Mouse (Mus musculus) heart, embryonic 16.5 days (tissue): Measurements from ENCODE around the gene Dcdc2a. TPM values are rescaled to one million over a fixed set of nuclear protein-coding genes. Genes with fewer than 3 reads are reported as not detected.

Experiments used
- ATAC-seq: fragments of 200-750 bp; cut with Nextera tagmentation; replicated peaks from 2 replicates; pipeline ENCODE4 v1.8.0; 2017; ENCODE audit warnings: moderate number of reproducible peaks; ENCODE audit not compliant: insufficient read depth, low FRiP score; ENCODE audit errors: extremely low read depth
- H3K27ac ChIP-seq: fragments of 300-500 bp; sonication (generic); 2 replicates; pipeline ENCODE4 v1.5.1; 2014; ENCODE audit warnings: mild to moderate bottlenecking, low read length, control low read depth, moderate library complexity
- H3K27me3 ChIP-seq: fragments of 300-500 bp; sonication (generic); 2 replicates; pipeline ENCODE4 v1.6.1; 2014; ENCODE audit warnings: low read length, mixed read lengths; ENCODE audit not compliant: control insufficient read depth, insufficient read depth
- H3K36me3 ChIP-seq: fragments of 300-500 bp; sonication (generic); 2 replicates; pipeline ENCODE4 v1.6.1; 2014; ENCODE audit not compliant: control insufficient read depth, insufficient read depth
- H3K4me1 ChIP-seq: fragments of 300-500 bp; sonication (generic); 2 replicates; pipeline ENCODE4 v1.6.1; 2014; ENCODE audit warnings: low read length, mixed read lengths; ENCODE audit not compliant: control insufficient read depth, insufficient read depth
- H3K4me2 ChIP-seq: fragments of 300-500 bp; sonication (generic); 2 replicates; pipeline ENCODE4 v1.6.1; 2014; ENCODE audit warnings: low read depth, mild to moderate bottlenecking, control low read depth, low read length
- H3K4me3 ChIP-seq: fragments of 300-500 bp; sonication (generic); 2 replicates; pipeline ENCODE4 v1.5.1; 2014; ENCODE audit warnings: mild to moderate bottlenecking, control low read depth, low read length
- H3K9ac ChIP-seq: fragments of 300-500 bp; sonication (generic); 2 replicates; pipeline ENCODE4 v1.6.1; 2014; ENCODE audit warnings: low read length, control low read depth
- H3K9me3 ChIP-seq: fragments of 300-500 bp; sonication (generic); replicated peaks from 2 replicates; pipeline ENCODE4 v1.6.1; 2016; ENCODE audit warnings: low read length; ENCODE audit not compliant: control insufficient read depth
- WGBS: fragments of 180-500 bp; shearing (Covaris S2); extraction: QIAGEN DNeasy Blood & Tissue Kit; methylation state at CpG from one replicate; pipeline ENCODE4 v1.1.7; 2014; 5-methylcytosine and 5-hydroxymethylcytosine counted together
- polyA plus RNA-seq: library from polyadenylated mRNA; unstranded; fragments of >200 nt; fragmentation: Nextera tagmentation; extraction: Ambion mirVana; gene quantifications from 2 replicates; pipeline ENCODE4 v1.2.1, GENCODE M21; 2015

Dcdc2a gene
- polyA plus RNA-seq, 1 experiment from 2014 or later, result 1.0 TPM

DNA sequence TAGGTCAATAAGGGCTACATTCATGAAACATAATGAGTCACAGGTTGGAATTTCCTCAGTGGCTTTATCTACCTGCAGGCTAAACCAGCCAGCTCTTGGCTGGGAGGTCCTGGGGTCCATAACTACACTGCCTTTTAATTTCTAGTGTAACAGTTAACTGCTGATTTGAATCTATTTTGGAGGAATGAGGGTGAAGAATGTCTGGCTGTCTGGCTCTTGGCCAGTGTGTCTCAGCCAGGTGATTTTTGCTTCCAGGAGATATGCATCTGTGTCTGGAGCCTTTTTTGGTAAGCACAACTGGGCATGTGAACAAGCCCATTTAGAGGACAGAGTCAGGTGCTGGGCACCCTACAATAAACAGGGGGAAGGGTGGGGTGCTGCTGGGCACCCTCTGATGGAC, 49.9 kb downstream of the Dcdc2a start:
- Histone ChIP-seq H3K9me3 (no peaks in the 10 kb centered on the region), H3K9ac (no peak overlapping the region), H3K27me3 (no peaks in the 10 kb centered on the region), H3K4me3 (no peak overlapping the region), H3K36me3 (no peaks in the 10 kb centered on the region), H3K4me1 (peaks cover 3% of the 10 kb centered on the region; the same call in 1 of the 2 replicates), H3K27ac (no peak overlapping the region), H3K4me2 (no peak overlapping the region)
- ATAC-seq, result no peak

GRCm38 (mm10) chr13:25106740-25107139, 50.9 kb downstream of the Dcdc2a start:
- H3K4me2 ChIP-seq, result no peak overlapping the region
- no peak overlapping the region for H3K4me3 ChIP-seq
- WGBS, result 35% methylated on average over 5 of the region's 5 CpGs
- H3K36me3 ChIP-seq, result no peaks in the 10 kb centered on the region
- ATAC-seq, result peak; percentile 58; the same call in 1 of the 2 replicates
- no peak overlapping the region for H3K27ac ChIP-seq
- H3K9ac ChIP-seq, result no peak overlapping the region
- H3K27me3 ChIP-seq, result no peaks in the 10 kb centered on the region
- no peaks in the 10 kb centered on the region for H3K9me3 ChIP-seq
- H3K4me1 ChIP-seq, result peaks cover 3% of the 10 kb centered on the region; the same call in 1 of the 2 replicates

GRCm38 (mm10) chr13:25108353-25108752, 52.5 kb downstream of the Dcdc2a start:
- Histone ChIP-seq H3K4me2 (no peak overlapping the region), H3K4me1 (peaks cover 3% of the 10 kb centered on the region; the same call in 1 of the 2 replicates), H3K4me3 (no peak overlapping the region), H3K27me3 (no peaks in the 10 kb centered on the region), H3K9ac (no peak overlapping the region), H3K27ac (no peak overlapping the region), H3K9me3 (no peaks in the 10 kb centered on the region), H3K36me3 (no peaks in the 10 kb centered on the region)
- no peak for ATAC-seq
- WGBS, result 65% methylated on average over 3 of the region's 3 CpGs

GRCm38 (mm10) chr13:25110592-25111095, 54.8 kb downstream of the Dcdc2a start:
- 66% methylated on average over 5 of the region's 5 CpGs for WGBS
- no peak for ATAC-seq

GRCm38 (mm10) chr13:25115429-25115881, 59.7 kb downstream of the Dcdc2a start:
- H3K27ac ChIP-seq, result no peak overlapping the region
- peak overlapping the region; percentile 54 for H3K4me3 ChIP-seq
- H3K27me3 ChIP-seq, result peaks cover 3% of the 10 kb centered on the region; the same call in 1 of the 2 replicates
- peak overlapping the region; percentile 90 for H3K4me2 ChIP-seq
- no peaks in the 10 kb centered on the region for H3K4me1 ChIP-seq
- H3K36me3 ChIP-seq, result no peaks in the 10 kb centered on the region
- peak; percentile 78 for ATAC-seq
- 23% methylated on average over 12 of the region's 12 CpGs for WGBS
- H3K9ac ChIP-seq, result peak overlapping the region; percentile 69
- H3K9me3 ChIP-seq, result no peaks in the 10 kb centered on the region

More at GRCm38 (mm10) chr13:25110592-25111095, 54.8 kb downstream of the Dcdc2a start:
- Histone ChIP-seq H3K27ac (no peak overlapping the region), H3K4me2 (no peak overlapping the region), H3K27me3 (no peaks in the 10 kb centered on the region), H3K4me3 (no peak overlapping the region), H3K36me3 (no peaks in the 10 kb centered on the region), H3K4me1 (peaks cover 3% of the 10 kb centered on the region; the same call in 1 of the 2 replicates), H3K9ac (no peak overlapping the region), H3K9me3 (no peaks in the 10 kb centered on the region)

DNA sequence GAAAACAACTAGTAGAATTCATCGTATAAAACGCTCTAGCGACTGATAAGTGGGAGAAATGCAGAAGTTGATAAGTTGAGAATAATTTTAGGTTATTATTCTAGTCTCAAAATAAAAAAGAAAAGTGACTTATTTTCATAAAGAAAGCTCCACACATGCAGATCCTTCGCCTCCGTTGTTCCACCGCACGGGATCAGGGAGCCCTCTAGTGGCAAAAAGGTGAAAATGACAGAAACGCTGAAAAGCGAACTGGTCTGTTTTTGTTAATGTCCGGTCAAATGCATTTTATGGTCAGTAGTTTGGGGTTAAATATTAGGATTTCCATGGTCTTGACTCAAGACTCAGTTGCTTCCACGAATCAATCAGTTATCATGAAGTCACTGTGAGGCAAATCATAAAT, 60.2 kb downstream of the Dcdc2a start:
- H3K4me2 ChIP-seq, result peak overlapping the region; percentile 90
- WGBS, result 2% methylated on average over 11 of the region's 11 CpGs
- no peaks in the 10 kb centered on the region for H3K9me3 ChIP-seq
- peak overlapping the region; percentile 54 for H3K4me3 ChIP-seq
- no peaks in the 10 kb centered on the region for H3K36me3 ChIP-seq
- no peak overlapping the region for H3K27ac ChIP-seq
- H3K27me3 ChIP-seq, result peaks cover 3% of the 10 kb centered on the region; the same call in 1 of the 2 replicates
- H3K4me1 ChIP-seq, result no peaks in the 10 kb centered on the region
- peak; percentile 49; the same call in 1 of the 2 replicates for ATAC-seq
- H3K9ac ChIP-seq, result peak overlapping the region; percentile 69

DNA sequence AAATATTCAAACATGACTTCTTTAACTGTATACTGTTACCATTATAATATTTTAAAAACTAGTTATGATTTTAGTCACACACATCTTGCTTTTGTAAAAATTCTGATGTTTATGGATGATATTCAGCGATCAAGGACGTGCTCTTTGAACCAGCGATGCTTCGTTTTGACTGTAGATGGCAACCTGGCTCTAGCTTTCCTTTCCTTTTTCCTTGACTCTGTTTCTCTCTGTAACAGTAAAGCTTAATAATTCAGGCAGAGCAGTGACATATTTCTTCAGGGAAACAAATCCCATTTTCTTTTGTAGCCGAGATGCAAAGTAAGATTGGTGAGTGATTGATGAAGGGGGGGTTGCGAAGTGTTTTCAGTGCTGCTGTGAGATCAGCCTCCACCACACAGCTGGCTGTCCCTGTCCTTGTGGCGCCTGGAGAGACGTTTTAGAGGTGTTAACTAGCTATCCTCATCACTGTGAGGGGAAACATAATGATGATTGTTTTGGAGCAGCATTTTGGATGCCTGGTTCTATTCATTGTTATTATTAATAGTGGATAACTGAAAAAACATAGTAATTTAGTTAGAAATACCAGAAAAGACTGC, 67.0 kb downstream of the Dcdc2a start:
- Histone ChIP-seq H3K9me3 (no peaks in the 10 kb centered on the region), H3K4me3 (no peak overlapping the region), H3K27ac (no peak overlapping the region), H3K36me3 (no peaks in the 10 kb centered on the region), H3K27me3 (no peaks in the 10 kb centered on the region), H3K9ac (no peak overlapping the region), H3K4me2 (no peak overlapping the region), H3K4me1 (no peaks in the 10 kb centered on the region)
- ATAC-seq, result no peak
- 66% methylated on average over 8 of the region's 8 CpGs for WGBS

GRCm38 (mm10) chr13:25127216-25127615, 71.4 kb downstream of the Dcdc2a start:
- WGBS, result 61% methylated on average over 2 of the region's 2 CpGs
- Histone ChIP-seq H3K9me3 (no peaks in the 10 kb centered on the region), H3K36me3 (no peaks in the 10 kb centered on the region), H3K27me3 (no peaks in the 10 kb centered on the region), H3K4me1 (no peaks in the 10 kb centered on the region), H3K9ac (no peak overlapping the region), H3K27ac (no peak overlapping the region), H3K4me3 (no peak overlapping the region), H3K4me2 (no peak overlapping the region)
- no peak for ATAC-seq

- Histone ChIP-seq H3K9me3 (no peaks in the 10 kb centered on the region), H3K36me3 (no peaks in the 10 kb centered on the region), H3K4me1 (no peaks in the 10 kb centered on the region), H3K4me2 (no peak overlapping the region), H3K27me3 (no peaks in the 10 kb centered on the region), H3K27ac (no peak overlapping the region), H3K9ac (no peak overlapping the region), H3K4me3 (no peak overlapping the region)
- no peak for ATAC-seq
- WGBS, result 87% methylated on average over 6 of the region's 6 CpGs
Measured at GRCm38 (mm10) chr13:25127806-25128205, 72.0 kb downstream of the Dcdc2a start.
